In genomic region chr17:31072872-31073271, GRCm38 (mm10) we compare ENCODE assay signal across 10 mouse cellular contexts. TPM values are rescaled to one million over a fixed set of nuclear protein-coding genes. Genes with fewer than 3 reads are reported as not detected.
DNase-seq lines count a peak whose midpoint lies in the region; ATAC-seq and TF ChIP-seq lines count a peak whose summit lies in the region.
"Had no signal": no experiment of that assay in that cellular context is flagged by ENCODE, and none has a peak within 500 bp of the region (broad histone marks: within the 10 kb centered on the region; RNA-seq: fewer than 3 reads in every experiment).

No protein-coding gene starts in this region.

- H3K4me2 ChIP-seq in intestine, embryonic 14.5 days (ENCODE audit: low read length): peak overlapping the region; percentile 47
- peak overlapping the region; percentile 56 for H3K4me2 ChIP-seq in neural tube, embryonic 12.5 days (replicated peaks)

- peak overlapping the region; percentile 88 for H3K27ac ChIP-seq in layer of hippocampus, adult 2 months
- H3K27ac ChIP-seq in forebrain, embryonic 10.5 days: peak overlapping the region; percentile 76
- no peak overlapping the region for H3K27ac ChIP-seq in intestine, embryonic 14.5 days (ENCODE audit: low read depth)
- H3K27ac ChIP-seq in neural tube, embryonic 12.5 days: peak overlapping the region; percentile 38; the same call in 1 of the 2 replicates

- 63% methylated on average over 4 of the region's 4 CpGs for WGBS in forebrain, embryonic 10.5 days
- WGBS in intestine, embryonic 14.5 days: 68% methylated on average over 4 of the region's 4 CpGs
- WGBS in neural tube, embryonic 12.5 days: 65% methylated on average over 4 of the region's 4 CpGs

- ATAC-seq in intestine, embryonic 14.5 days (replicated peaks; ENCODE audit: low FRiP score, low TSS enrichment, low read depth): no peak
- peak; percentile 49 for ATAC-seq in neural tube, embryonic 12.5 days (ENCODE audit: low FRiP score, low read depth)
- ATAC-seq: Patski had no signal

- H3K9ac ChIP-seq in intestine, embryonic 14.5 days (ENCODE audit: low read length): no peak overlapping the region
- H3K9ac ChIP-seq in neural tube, embryonic 12.5 days: no peak overlapping the region

- TF ChIP-seq CTCF in layer of hippocampus, adult 2 months (conservative IDR thresholded peaks at IDR 0.05): no peak

- no peaks in the 10 kb centered on the region for H3K36me3 ChIP-seq in forebrain, embryonic 10.5 days (replicated peaks)
- no peaks in the 10 kb centered on the region for H3K36me3 ChIP-seq in intestine, embryonic 14.5 days (ENCODE audit: control insufficient read depth, insufficient read depth, low read length)
- H3K36me3 ChIP-seq in neural tube, embryonic 12.5 days: no peaks in the 10 kb centered on the region

- peaks cover 83% of the 10 kb centered on the region for H3K4me1 ChIP-seq in forebrain, embryonic 10.5 days
- peaks cover 23% of the 10 kb centered on the region for H3K4me1 ChIP-seq in intestine, embryonic 14.5 days (replicated peaks; ENCODE audit: control insufficient read depth, insufficient read depth, low read length)
- H3K4me1 ChIP-seq in neural tube, embryonic 12.5 days: peaks cover 42% of the 10 kb centered on the region

- H3K9me3 ChIP-seq in forebrain, embryonic 10.5 days: no peaks in the 10 kb centered on the region
- no peaks in the 10 kb centered on the region for H3K9me3 ChIP-seq in intestine, embryonic 14.5 days (ENCODE audit: control insufficient read depth, low read length)
- H3K9me3 ChIP-seq in neural tube, embryonic 12.5 days: no peaks in the 10 kb centered on the region

- H3K27me3 ChIP-seq in forebrain, embryonic 10.5 days (ENCODE audit: poor library complexity, severe bottlenecking): 0 out of 2 replicates have a peak, but pooled peaks cover 6% of the 10 kb centered on the region
- no peaks in the 10 kb centered on the region for H3K27me3 ChIP-seq in intestine, embryonic 14.5 days (replicated peaks; ENCODE audit: control insufficient read depth, insufficient read depth, low read length)
- H3K27me3 ChIP-seq in neural tube, embryonic 12.5 days (replicated peaks): no peaks in the 10 kb centered on the region

- no peak for DNase-seq in layer of hippocampus, adult 2 months (ENCODE audit: low spot score in 2 of 2)
- DNase-seq in layer of hippocampus, postnatal 14 days (ENCODE audit: low spot score in 2 of 2): no peak
- no peak for DNase-seq in forebrain, embryonic 10.5 days (ENCODE audit: extremely low spot score, low spot score)
- DNase-seq in intestine, embryonic 14.5 days (ENCODE audit: low spot score): no peak
- DNase-seq in right cerebral cortex, postnatal 25 days: no peak
- DNase-seq in frontal cortex, postnatal 10 days (ENCODE audit: low spot score in 2 of 2): no peak
- DNase-seq in T-cell, adult 2 months (ENCODE audit: low spot score): no peak

- peak overlapping the region; percentile 48 for H3K4me3 ChIP-seq in layer of hippocampus, adult 2 months
- H3K4me3 ChIP-seq in forebrain, embryonic 10.5 days: peak overlapping the region; percentile 42
- H3K4me3 ChIP-seq in intestine, embryonic 14.5 days (ENCODE audit: low read depth, low read length): no peak overlapping the region
- H3K4me3 ChIP-seq in neural tube, embryonic 12.5 days: 0 out of 2 replicates have a peak overlapping the region, but pooled peaks have one; percentile 18

RNA-seq across cellular contexts. Expression of gene Abcg1, which starts 15.4 kb away (rescaled TPM):
- total RNA-seq in layer of hippocampus, adult 2 months (2021): 10 to 100 TPM; 75.7 to 83.3 TPM
- total RNA-seq in layer of hippocampus, postnatal 14 days (2021): 10 to 100 TPM; 37.4 to 40.6 TPM
- 6.7 and 7.9 TPM in 2 replicates for polyA plus RNA-seq in forebrain, embryonic 10.5 days (2016; fragmentation: Nextera tagmentation; extraction: Ambion mirVana)
- polyA plus RNA-seq in intestine, embryonic 14.5 days (2014; fragmentation: Nextera tagmentation; extraction: Ambion mirVana): 5.0 and 5.1 TPM in 2 replicates
- polyA plus RNA-seq in neural tube, embryonic 12.5 days (2016; fragmentation: Nextera tagmentation; extraction: Ambion mirVana): 13.0 TPM in 2 replicates

RNA-seq across cellular contexts. Expression of gene Tff3, which starts 56.6 kb away (rescaled TPM):
- total RNA-seq in layer of hippocampus, adult 2 months (2021): not detected
- total RNA-seq in layer of hippocampus, postnatal 14 days (2021): not detected
- 0.64 and 0.71 TPM in 2 replicates for polyA plus RNA-seq in forebrain, embryonic 10.5 days (2016; fragmentation: Nextera tagmentation; extraction: Ambion mirVana)
- 315 and 426 TPM in 2 replicates for polyA plus RNA-seq in intestine, embryonic 14.5 days (2014; fragmentation: Nextera tagmentation; extraction: Ambion mirVana)
- polyA plus RNA-seq in neural tube, embryonic 12.5 days (2016; fragmentation: Nextera tagmentation; extraction: Ambion mirVana): 0.60 and 1.4 TPM in 2 replicates
- total RNA-seq: left cerebral cortex, postnatal 4 days had no signal
- polyA plus RNA-seq: Patski had no signal

Comparison
In these comparisons a context has a peak if more than half of its experiments do, and no peak if none do; other contexts are left out.
1. RNA of gene Tff3, which starts 56.6 kb away (polyA plus RNA-seq): 315 to 426 TPM in intestine, embryonic 14.5 days; 0.64 to 0.71 TPM in forebrain, embryonic 10.5 days and 0.60 to 1.4 TPM in neural tube, embryonic 12.5 days; every median in the first group is over 100 times any median in the second.